Comparison of ENCODE assay signal across 8 mouse cellular contexts in the genomic region with DNA sequence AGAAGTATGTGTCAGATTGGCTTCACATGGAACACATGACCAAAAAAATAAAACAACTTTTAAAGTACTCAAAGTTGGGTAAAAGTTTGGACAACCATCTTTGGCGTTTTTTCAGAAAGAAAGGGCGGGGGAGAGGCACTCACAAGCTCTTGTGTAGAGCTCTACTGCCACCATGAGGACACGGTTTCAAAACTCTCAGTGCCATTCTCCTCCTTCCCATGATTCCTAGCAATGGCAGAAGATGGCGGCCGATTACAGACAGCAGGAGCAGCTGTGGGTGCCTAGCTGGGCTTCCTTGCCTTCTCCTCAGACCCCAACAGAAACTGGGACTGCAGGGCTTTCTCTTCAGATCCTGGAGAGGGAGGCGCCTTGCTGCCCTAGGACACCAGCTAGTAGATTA.
A peak's percentile ranks its signal among the peaks of the same experiment; 100 is the strongest.
DNase-seq lines count a peak whose midpoint lies in the region; ATAC-seq and TF ChIP-seq lines count a peak whose summit lies in the region.
"Not testable (repeated sequence)": the region's sequence is repeated elsewhere in the genome, so short reads cannot be mapped to it uniquely, and the experiment has no call there.

No protein-coding gene starts in this region.

- not testable (repeated sequence) for H3K27me3 ChIP-seq in forebrain, postnatal 0 days (ENCODE audit: insufficient read depth, low read length); hindbrain, embryonic 10.5 days (ENCODE audit: insufficient read depth, poor library complexity, severe bottlenecking); liver, postnatal 0 days (ENCODE audit: insufficient read depth, low read length); midbrain, embryonic 15.5 days (replicated peaks)

- 60% methylated on average over 6 of the region's 6 CpGs for WGBS in forebrain, postnatal 0 days
- WGBS in hindbrain, embryonic 10.5 days = 69% methylated on average over 6 of the region's 6 CpGs
- 50% methylated on average over 6 of the region's 6 CpGs for WGBS in liver, postnatal 0 days (ENCODE audit: insufficient replicate concordance)
- 61% methylated on average over 6 of the region's 6 CpGs for WGBS in midbrain, embryonic 15.5 days

- TF ChIP-seq EP300 in liver, postnatal 0 days (IDR thresholded peaks at IDR 0.05; ENCODE audit: low read depth) = not testable (repeated sequence)

- peak; percentile 80 for DNase-seq in ES-CJ7 (ENCODE audit: low read depth, low spot score)
- DNase-seq in embryo, embryonic 10 days (ENCODE audit: low spot score) = peak; percentile 56
- peak; percentile 79 for DNase-seq in forebrain, postnatal 0 days
- peak; percentile 19 for DNase-seq in hindbrain, embryonic 10.5 days (ENCODE audit: low spot score)
- peak; percentile 84 for DNase-seq in layer of hippocampus, adult 9-10 months (ENCODE audit: low spot score)
- DNase-seq in liver, postnatal 0 days = peak; percentile 60
- peak; percentile 15 to 74 for DNase-seq in spleen, postnatal 36 days (ENCODE audit: low spot score in 2 of 2)

- ATAC-seq in forebrain, postnatal 0 days = peak; percentile 38; the same call in 1 of the 2 replicates
- peak; percentile 59 for ATAC-seq in liver, postnatal 0 days
- ATAC-seq in midbrain, embryonic 15.5 days (replicated peaks) = 0 out of 2 replicates have a peak, but pooled peaks have one; percentile 41

- not testable (repeated sequence) for H3K9me3 ChIP-seq in forebrain, postnatal 0 days (ENCODE audit: low read length); hindbrain, embryonic 10.5 days; liver, postnatal 0 days (ENCODE audit: low read length); midbrain, embryonic 15.5 days

- H3K27ac ChIP-seq in forebrain, postnatal 0 days (ENCODE audit: low read depth, low read length); liver, postnatal 0 days (ENCODE audit: low read depth): not testable (repeated sequence)
- peak overlapping the region; percentile 53; the same call in 1 of the 2 replicates for H3K27ac ChIP-seq in hindbrain, embryonic 10.5 days
- H3K27ac ChIP-seq in midbrain, embryonic 15.5 days = peak overlapping the region; percentile 67

- TF ChIP-seq CTCF in forebrain, postnatal 0 days (IDR thresholded peaks at IDR 0.05; ENCODE audit: low read depth) = peak; percentile 35; the same call in 1 of the 2 replicates
- peak; percentile 72 for TF ChIP-seq CTCF in liver, postnatal 0 days (IDR thresholded peaks at IDR 0.05; ENCODE audit: low read depth)

- H3K4me1 ChIP-seq in forebrain, postnatal 0 days (ENCODE audit: insufficient read depth); hindbrain, embryonic 10.5 days (replicated peaks); liver, postnatal 0 days (ENCODE audit: insufficient read depth); midbrain, embryonic 15.5 days: not testable (repeated sequence)

- 0 out of 2 replicates have a peak overlapping the region, but pooled peaks have one; percentile 15 for H3K4me2 ChIP-seq in forebrain, postnatal 0 days (ENCODE audit: low read depth)
- H3K4me2 ChIP-seq in liver, postnatal 0 days (ENCODE audit: low read depth, low read length) = not testable (repeated sequence)
- H3K4me2 ChIP-seq in midbrain, embryonic 15.5 days = peak overlapping the region; percentile 35

- H3K9ac ChIP-seq in forebrain, postnatal 0 days; liver, postnatal 0 days (replicated peaks); midbrain, embryonic 15.5 days: not testable (repeated sequence)

- peak overlapping the region; percentile 11; the same call in 1 of the 2 replicates for H3K4me3 ChIP-seq in forebrain, postnatal 0 days (ENCODE audit: low read depth, low read length)
- H3K4me3 ChIP-seq in hindbrain, embryonic 10.5 days = peak overlapping the region; percentile 21; the same call in 1 of the 2 replicates
- peak overlapping the region; percentile 27; the same call in 1 of the 2 replicates for H3K4me3 ChIP-seq in liver, postnatal 0 days (ENCODE audit: low read depth, low read length)
- H3K4me3 ChIP-seq in midbrain, embryonic 15.5 days = peak overlapping the region; percentile 27

- not testable (repeated sequence) for H3K36me3 ChIP-seq in forebrain, postnatal 0 days (ENCODE audit: insufficient read depth); liver, postnatal 0 days (replicated peaks; ENCODE audit: insufficient read depth, low read length); midbrain, embryonic 15.5 days (replicated peaks)
- H3K36me3 ChIP-seq in hindbrain, embryonic 10.5 days = peaks cover 56% of the 10 kb centered on the region

Comparison
In these comparisons a context has a peak if more than half of its experiments do, and no peak if none do; other contexts are left out.
1. DNase-seq: peak in every context shown above with its lines; median percentile 84 in layer of hippocampus, adult 9-10 months; 80 in ES-CJ7; 79 in forebrain, postnatal 0 days; 60 in liver, postnatal 0 days; 56 in embryo, embryonic 10 days; 44 in spleen, postnatal 36 days; 19 in hindbrain, embryonic 10.5 days.